Mouse (Mus musculus) C2C12 (cell line): ENCODE measurements around the gene Chdh.

Experiments used
- CTCF ChIP-seq: IDR thresholded peaks from one replicate; pipeline ENCODE4 v1.5.1; 2011; ENCODE audit not compliant: control insufficient read depth, insufficient read depth, insufficient read length
- MYOD1 ChIP-seq: IDR thresholded peaks from one replicate; pipeline ENCODE4 v1.6.1; 2011; ENCODE audit warnings: low read depth; ENCODE audit not compliant: control insufficient read depth, insufficient read length

- TF ChIP-seq MYOD1 (no peak), CTCF (no peak)
Measured at GRCm38 (mm10) chr14:30039413-30039812, 30.6 kb downstream of the Chdh start.
